Mouse (Mus musculus): Measurements from ENCODE around the gene Acap1. TPM values are rescaled to one million over a fixed set of nuclear protein-coding genes. Genes with fewer than 3 reads are reported as not detected.

Gene Acap1
- polyA plus RNA-seq, 1 experiment from 2014 or later, result 5.0 TPM

DNA sequence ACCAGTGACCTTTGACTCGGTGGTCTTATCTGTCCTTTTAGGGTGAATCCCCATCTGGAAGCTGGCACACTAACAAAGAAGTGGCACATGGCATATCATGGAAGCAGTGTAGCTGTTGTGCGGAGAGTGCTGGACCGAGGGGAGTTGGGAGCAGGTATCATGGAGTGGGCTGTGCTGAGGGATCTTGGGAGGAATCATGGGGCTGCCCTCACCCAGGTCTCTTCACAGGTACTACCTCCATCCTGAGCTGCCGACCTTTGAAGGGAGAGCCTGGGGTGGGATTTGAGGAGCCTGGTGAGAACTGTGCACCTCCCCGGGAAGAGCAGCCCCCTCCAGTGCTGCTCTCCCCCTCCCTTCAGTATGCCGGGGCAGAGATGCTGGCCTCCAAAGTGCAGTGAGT is 16.4 kb upstream of the Acap1 start:
- H3K4me3 ChIP-seq, result no peak overlapping the region
- no peak overlapping the region for H3K27ac ChIP-seq
- WGBS, result 77% methylated on average over 6 of the region's 6 CpGs
- H3K27me3 ChIP-seq, result no peaks in the 10 kb centered on the region
- H3K9ac ChIP-seq, result no peak overlapping the region
- peaks cover 32% of the 10 kb centered on the region for H3K4me1 ChIP-seq
- peaks cover 89% of the 10 kb centered on the region for H3K36me3 ChIP-seq
- no peaks in the 10 kb centered on the region for H3K9me3 ChIP-seq
- no peak overlapping the region for H3K4me2 ChIP-seq
- no peak for ATAC-seq (ENCODE audit: borderline replicate concordance, extremely low read depth, low FRiP score, low TSS enrichment)

DNA sequence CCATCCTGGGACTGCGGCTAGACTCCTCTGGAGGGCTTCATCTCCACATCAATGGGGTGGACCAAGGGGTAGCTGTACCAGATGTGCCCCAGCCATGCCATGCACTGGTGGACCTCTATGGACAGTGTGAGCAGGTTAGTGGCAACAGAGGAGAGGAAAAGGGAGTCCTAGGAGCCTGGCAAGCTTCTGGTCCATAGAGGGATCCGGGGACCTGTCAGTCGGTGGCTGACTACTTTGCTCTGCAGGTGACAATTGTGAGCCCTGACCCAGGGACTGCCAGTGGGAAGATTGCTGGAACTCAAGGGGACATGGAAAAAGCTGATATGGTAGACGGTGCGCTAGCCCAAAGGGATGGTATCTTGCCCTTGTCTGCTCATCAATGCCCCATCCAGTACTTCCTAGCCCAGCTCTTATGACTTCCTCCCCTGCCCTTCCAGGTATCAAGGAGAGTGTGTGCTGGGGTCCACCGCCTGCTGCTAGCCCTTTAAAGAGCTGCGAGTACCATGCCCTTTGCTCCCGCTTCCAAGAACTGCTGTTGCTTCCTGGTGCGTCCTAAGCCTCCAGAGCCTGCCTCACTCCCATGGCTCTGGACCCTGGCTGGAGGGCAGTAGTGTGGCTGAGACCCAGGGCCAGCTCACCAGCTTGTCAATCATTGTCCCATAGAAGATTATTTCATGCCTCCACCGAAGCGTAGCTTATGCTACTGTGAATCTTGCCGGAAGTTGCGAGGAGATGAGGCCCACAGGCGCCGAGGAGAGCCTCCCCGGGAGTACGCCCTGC is 15.6 kb upstream of the Acap1 start:
- ATAC-seq (ENCODE audit: borderline replicate concordance, extremely low read depth, low FRiP score, low TSS enrichment), result no peak
- WGBS, result 91% methylated on average over 17 of the region's 17 CpGs
- H3K4me3 ChIP-seq, result no peak overlapping the region

DNA sequence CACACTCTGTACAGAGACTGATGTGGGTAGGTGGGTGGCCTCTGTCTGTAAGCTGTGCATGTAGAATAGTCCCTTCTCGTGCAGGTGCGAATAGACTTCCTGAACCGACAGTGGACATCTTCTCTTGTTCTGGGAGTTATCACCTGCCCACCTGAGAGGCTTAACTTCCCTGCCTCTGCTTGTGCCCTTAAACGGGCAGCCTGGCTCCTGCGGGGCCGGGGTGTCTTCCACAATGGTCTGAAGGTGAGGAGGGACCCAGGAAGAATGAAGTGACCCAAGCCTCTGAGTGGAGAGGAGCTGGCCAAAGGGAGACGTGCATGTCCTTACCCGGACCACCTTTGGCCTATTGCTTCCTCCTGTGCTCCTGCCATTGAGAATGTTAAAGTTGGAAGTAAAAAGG is 14.8 kb upstream of the Acap1 start:
- 85% methylated on average over 8 of the region's 8 CpGs for WGBS
- H3K9ac ChIP-seq, result no peak overlapping the region
- ATAC-seq (ENCODE audit: borderline replicate concordance, extremely low read depth, low FRiP score, low TSS enrichment), result no peak
- no peaks in the 10 kb centered on the region for H3K9me3 ChIP-seq
- H3K27me3 ChIP-seq, result no peaks in the 10 kb centered on the region
- H3K4me1 ChIP-seq, result peaks cover 19% of the 10 kb centered on the region
- no peak overlapping the region for H3K4me3 ChIP-seq
- no peak overlapping the region for H3K4me2 ChIP-seq
- peaks cover 89% of the 10 kb centered on the region for H3K36me3 ChIP-seq
- no peak overlapping the region for H3K27ac ChIP-seq

More for the DNA sequence above, 15.6 kb upstream of the Acap1 start:
- H3K27ac ChIP-seq, result no peak overlapping the region
- H3K36me3 ChIP-seq, result peaks cover 89% of the 10 kb centered on the region
- no peaks in the 10 kb centered on the region for H3K27me3 ChIP-seq
- no peaks in the 10 kb centered on the region for H3K9me3 ChIP-seq
- H3K4me2 ChIP-seq, result no peak overlapping the region
- H3K4me1 ChIP-seq, result peaks cover 27% of the 10 kb centered on the region
- H3K9ac ChIP-seq, result no peak overlapping the region

DNA sequence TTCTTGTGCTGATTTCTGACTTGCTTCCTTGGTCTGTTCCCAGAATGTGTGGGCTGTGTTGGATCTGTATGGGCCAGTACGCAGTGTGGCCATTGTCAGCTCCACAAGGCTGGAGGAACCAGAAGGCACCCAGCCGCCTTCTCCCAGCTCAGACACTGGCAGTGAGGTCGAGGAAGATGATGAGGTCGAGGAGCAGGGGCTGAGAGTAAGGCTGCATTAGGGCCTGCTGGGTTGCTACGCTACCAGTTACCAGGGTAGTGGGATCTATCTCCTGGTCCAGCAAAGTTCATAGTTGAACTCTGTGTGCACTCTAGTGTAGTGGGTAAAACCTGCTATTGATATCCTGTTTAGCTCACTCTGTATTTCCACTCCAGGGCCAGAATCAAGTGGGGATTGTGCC is 13.8 kb upstream of the Acap1 start:
- H3K27me3 ChIP-seq, result no peaks in the 10 kb centered on the region
- no peak overlapping the region for H3K9ac ChIP-seq
- no peak overlapping the region for H3K27ac ChIP-seq
- peaks cover 94% of the 10 kb centered on the region for H3K36me3 ChIP-seq
- H3K4me1 ChIP-seq, result peaks cover 11% of the 10 kb centered on the region
- 89% methylated on average over 5 of the region's 5 CpGs for WGBS
- ATAC-seq (ENCODE audit: borderline replicate concordance, extremely low read depth, low FRiP score, low TSS enrichment), result no peak
- no peaks in the 10 kb centered on the region for H3K9me3 ChIP-seq
- no peak overlapping the region for H3K4me3 ChIP-seq
- no peak overlapping the region for H3K4me2 ChIP-seq

DNA sequence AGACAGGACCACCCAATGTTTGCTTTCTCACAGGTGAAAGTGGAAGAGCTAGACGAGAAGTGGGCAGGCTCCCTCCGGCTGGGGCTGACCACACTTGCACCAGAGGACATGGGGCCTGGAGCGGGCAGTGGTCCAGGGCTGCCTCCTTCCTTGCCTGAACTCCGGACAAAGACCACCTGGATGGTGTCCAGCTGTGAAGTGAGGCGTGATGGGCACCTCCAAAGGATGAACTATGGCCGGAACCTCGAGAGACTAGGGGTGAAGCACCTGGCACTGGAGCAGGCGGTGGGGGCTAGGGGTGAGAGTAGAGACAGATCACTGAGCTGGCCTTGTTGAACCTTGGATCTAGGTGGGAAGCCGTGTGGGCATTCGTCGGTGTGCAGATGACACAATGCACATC is 13.3 kb upstream of the Acap1 start:
- no peaks in the 10 kb centered on the region for H3K27me3 ChIP-seq
- H3K27ac ChIP-seq, result no peak overlapping the region
- 88% methylated on average over 11 of the region's 11 CpGs for WGBS
- H3K9ac ChIP-seq, result no peak overlapping the region
- ATAC-seq (ENCODE audit: borderline replicate concordance, extremely low read depth, low FRiP score, low TSS enrichment), result no peak
- peaks cover 11% of the 10 kb centered on the region for H3K4me1 ChIP-seq
- H3K4me2 ChIP-seq, result no peak overlapping the region
- no peaks in the 10 kb centered on the region for H3K9me3 ChIP-seq
- peaks cover 99% of the 10 kb centered on the region for H3K36me3 ChIP-seq
- no peak overlapping the region for H3K4me3 ChIP-seq

DNA sequence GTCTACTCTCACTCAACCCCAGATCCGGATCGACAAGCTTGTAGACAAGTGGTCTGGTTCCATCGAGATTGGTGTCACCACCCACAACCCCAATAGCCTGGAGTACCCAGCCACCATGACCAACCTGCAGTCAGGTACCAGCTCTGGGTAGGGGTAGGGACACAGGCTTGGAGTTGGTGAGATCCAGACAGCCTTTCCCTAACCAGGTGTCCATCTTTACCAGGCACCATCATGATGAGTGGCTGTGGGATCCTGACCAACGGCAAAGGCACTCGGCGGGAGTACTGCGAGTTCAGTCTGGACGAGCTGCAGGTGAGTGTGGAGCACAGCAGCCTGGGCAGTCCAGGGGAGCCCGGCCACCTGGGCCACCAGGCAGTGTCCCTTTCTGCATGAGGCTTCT is 9.0 kb upstream of the Acap1 start:
- Histone ChIP-seq H3K4me3 (no peak overlapping the region), H3K27me3 (no peaks in the 10 kb centered on the region), H3K27ac (no peak overlapping the region), H3K4me2 (no peak overlapping the region), H3K4me1 (peaks cover 22% of the 10 kb centered on the region), H3K36me3 (peaks cover 59% of the 10 kb centered on the region), H3K9ac (no peak overlapping the region), H3K9me3 (no peaks in the 10 kb centered on the region)
- no peak for ATAC-seq (ENCODE audit: borderline replicate concordance, extremely low read depth, low FRiP score, low TSS enrichment)
- 88% methylated on average over 9 of the region's 9 CpGs for WGBS

DNA sequence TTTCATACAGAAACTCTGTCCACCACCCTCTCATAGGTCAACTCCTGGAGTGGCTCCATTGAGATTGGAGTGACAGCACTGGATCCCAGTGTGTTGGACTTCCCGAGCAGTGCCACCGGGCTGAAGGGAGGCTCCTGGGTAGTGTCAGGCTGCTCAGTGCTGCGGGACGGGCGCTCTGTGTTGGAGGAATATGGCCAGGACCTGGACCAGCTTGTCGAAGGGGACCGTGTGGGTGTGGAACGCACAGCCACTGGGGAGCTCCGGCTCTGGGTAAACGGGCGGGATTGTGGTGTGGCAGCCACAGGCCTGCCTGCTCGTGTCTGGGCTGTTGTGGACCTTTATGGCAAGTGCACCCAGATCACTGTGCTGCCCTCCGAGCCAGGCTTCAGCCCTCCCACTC is 7.6 kb upstream of the Acap1 start:
- H3K4me2 ChIP-seq, result peak overlapping the region; percentile 95
- H3K4me1 ChIP-seq, result peaks cover 26% of the 10 kb centered on the region
- H3K9me3 ChIP-seq, result no peaks in the 10 kb centered on the region
- H3K36me3 ChIP-seq, result peaks cover 45% of the 10 kb centered on the region
- ATAC-seq (ENCODE audit: borderline replicate concordance, extremely low read depth, low FRiP score, low TSS enrichment), result no peak
- H3K27ac ChIP-seq, result no peak overlapping the region
- no peaks in the 10 kb centered on the region for H3K27me3 ChIP-seq
- peak overlapping the region; percentile 77; the same call in 1 of the 2 replicates for H3K9ac ChIP-seq
- WGBS, result 87% methylated on average over 13 of the region's 13 CpGs
- H3K4me3 ChIP-seq, result peak overlapping the region; percentile 88

DNA sequence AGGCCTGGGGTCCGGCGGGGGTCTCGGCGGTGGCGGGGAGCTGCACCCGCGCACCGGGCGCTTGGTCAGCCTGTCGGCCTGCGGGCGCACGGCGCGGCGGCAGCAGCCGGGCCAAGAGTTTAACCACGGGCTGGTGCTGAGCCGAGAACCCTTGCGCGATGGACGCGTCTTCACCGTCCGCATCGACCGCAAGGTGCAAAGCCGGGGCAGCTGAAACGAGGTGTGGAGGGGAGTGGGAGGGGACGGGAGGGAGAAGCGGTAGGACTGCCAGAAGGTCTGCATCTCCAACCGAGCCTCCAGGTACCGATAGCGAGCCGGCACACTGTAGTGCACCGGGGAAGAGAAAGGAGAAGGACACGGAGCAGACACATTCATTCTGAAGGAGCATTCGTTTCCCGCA is 6.7 kb upstream of the Acap1 start:
- Histone ChIP-seq H3K9me3 (no peaks in the 10 kb centered on the region), H3K4me1 (peaks cover 26% of the 10 kb centered on the region)
- no peak; the same call in 1 of the 2 replicates for ATAC-seq (ENCODE audit: borderline replicate concordance, extremely low read depth, low FRiP score, low TSS enrichment)

DNA sequence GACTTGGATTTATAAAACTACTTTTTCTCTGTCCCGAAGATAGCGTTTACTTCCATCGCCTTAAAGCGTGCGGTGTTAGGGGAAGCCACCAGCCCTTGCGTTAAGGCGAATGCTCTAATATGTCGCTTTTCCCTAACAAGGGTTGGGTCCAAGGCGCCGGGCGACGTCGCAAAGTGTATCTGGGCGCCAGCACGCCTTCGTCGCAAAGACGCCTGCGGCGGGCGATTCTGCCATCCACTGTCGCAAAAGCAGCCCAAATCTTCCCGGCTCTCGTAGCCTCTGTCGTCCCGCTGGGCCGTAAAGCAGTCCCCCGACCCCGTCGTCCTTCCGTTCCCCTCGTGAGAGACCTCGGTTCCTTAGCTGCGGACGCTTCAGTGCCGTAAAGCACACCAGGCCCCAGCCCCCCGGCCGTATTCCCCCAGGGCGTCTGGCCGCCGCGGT is 6.1 kb upstream of the Acap1 start:
- Histone ChIP-seq H3K4me2 (peak overlapping the region; percentile 95), H3K9ac (peak overlapping the region; percentile 77), H3K36me3 (peaks cover 30% of the 10 kb centered on the region), H3K4me3 (peak overlapping the region; percentile 88), H3K27me3 (no peaks in the 10 kb centered on the region), H3K4me1 (peaks cover 26% of the 10 kb centered on the region), H3K9me3 (no peaks in the 10 kb centered on the region), H3K27ac (peak overlapping the region; percentile 98)
- peak; percentile 80 for ATAC-seq (ENCODE audit: borderline replicate concordance, extremely low read depth, low FRiP score, low TSS enrichment)
- WGBS, result under 1% methylated on average over 42 of the region's 42 CpGs

More for the DNA sequence above, 6.7 kb upstream of the Acap1 start:
- Histone ChIP-seq H3K4me2 (peak overlapping the region; percentile 95), H3K4me3 (peak overlapping the region; percentile 88), H3K9ac (peak overlapping the region; percentile 77), H3K27ac (peak overlapping the region; percentile 98), H3K27me3 (no peaks in the 10 kb centered on the region), H3K36me3 (peaks cover 35% of the 10 kb centered on the region)
- WGBS, result under 1% methylated on average over 39 of the region's 39 CpGs

DNA sequence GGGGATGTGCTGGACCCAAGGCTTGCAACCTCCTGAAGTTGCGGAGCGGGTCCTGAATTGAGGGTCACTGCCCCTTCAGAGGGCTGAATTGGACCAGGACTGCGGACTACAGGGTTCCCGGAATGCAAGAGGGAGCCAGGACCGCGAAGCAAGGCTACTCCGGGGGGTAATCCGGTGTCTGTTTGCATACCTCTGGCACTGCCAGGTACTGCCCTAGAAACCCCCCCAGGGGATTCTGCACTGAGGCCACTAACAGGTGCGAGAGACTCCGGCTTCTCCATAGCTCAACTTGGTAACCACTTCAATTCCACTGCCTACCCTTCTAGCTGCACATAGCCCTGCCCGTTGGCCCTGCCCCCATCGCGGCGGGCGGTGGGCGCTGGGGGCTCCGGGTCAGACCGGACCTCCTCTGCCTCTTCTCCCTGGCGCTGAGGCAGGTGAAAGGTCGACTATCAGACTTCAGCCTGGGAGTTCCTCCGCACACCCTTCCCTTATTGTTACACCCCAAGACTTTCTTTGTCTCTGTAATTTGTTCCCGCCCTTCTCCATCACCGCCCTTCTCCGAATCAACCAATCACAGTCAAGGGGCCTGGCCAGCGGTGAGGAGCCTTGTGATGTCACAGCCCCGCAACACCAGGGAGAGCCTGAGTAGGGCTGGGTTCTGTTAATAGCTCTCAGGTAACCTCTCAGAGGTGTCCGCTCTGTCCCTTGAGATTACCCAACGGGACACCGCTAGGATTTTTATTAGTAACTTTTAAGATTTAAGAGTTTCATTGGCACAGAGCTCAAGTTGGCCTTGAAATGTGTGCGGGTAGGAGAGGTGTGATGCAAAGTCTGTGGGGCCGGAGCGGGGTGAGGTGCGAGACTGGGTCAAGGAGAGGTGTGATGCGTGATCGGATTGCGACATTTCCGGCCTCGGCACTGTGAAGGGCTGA is 5.4 kb upstream of the Acap1 start, which contains the start of the genes 2810408A11Rik and Neurl4:
Gene 2810408A11Rik, minus strand, starts transcription at position 517 of the 935 bp plus-strand sequence.
Gene Neurl4, plus strand, starts transcription at position 602 of the 935 bp plus-strand sequence.
- H3K27me3 ChIP-seq, result no peaks in the 10 kb centered on the region
- H3K9me3 ChIP-seq, result no peaks in the 10 kb centered on the region
- peaks cover 23% of the 10 kb centered on the region for H3K36me3 ChIP-seq
- peak within 1 kb of the TSS; percentile 98 for H3K27ac ChIP-seq
- ATAC-seq (ENCODE audit: borderline replicate concordance, extremely low read depth, low FRiP score, low TSS enrichment), result peak; percentile 93
- peak within 1 kb of the TSS; percentile 88 for H3K4me3 ChIP-seq
- under 1% methylated on average over 38 of the region's 38 CpGs for WGBS
- peak within 1 kb of the TSS; percentile 95 for H3K4me2 ChIP-seq
- H3K4me1 ChIP-seq, result peaks cover 26% of the 10 kb centered on the region
- peak within 1 kb of the TSS; percentile 77 for H3K9ac ChIP-seq

DNA sequence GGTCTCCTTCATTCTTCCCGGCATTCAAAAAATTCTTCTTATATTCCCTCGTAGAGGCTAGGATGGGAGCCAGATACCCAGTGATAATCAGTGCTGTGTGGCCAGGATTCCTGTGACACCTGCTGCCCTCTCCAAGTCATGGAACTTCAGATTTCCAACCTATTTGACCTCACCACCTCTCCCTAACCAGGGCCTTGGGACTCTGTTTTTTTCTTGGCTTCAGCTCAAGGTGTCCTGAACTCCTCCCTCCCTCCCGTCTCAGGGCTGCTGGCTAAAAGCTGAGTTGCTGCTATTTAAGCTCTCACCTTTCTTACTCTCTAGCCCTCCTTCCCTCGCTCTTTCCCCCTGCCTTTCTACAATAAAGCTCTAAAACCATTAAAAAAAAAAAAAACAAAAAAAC is 4.5 kb upstream of the Acap1 start:
- Histone ChIP-seq H3K4me1 (peaks cover 26% of the 10 kb centered on the region), H3K36me3 (peaks cover 15% of the 10 kb centered on the region), H3K4me2 (peak overlapping the region; percentile 95), H3K4me3 (peak overlapping the region; percentile 88), H3K27ac (peak overlapping the region; percentile 98), H3K9ac (peak overlapping the region; percentile 77), H3K27me3 (no peaks in the 10 kb centered on the region), H3K9me3 (no peaks in the 10 kb centered on the region)
- WGBS, result 9% methylated on average over 4 of the region's 4 CpGs
- no peak for ATAC-seq (ENCODE audit: borderline replicate concordance, extremely low read depth, low FRiP score, low TSS enrichment)

All from lung, embryonic 15.5 days (tissue).